Mouse (Mus musculus) liver, embryonic 11.5 days (tissue): ENCODE measurements at regions not wholly inside any gene's neighbourhood (a gene's known extent, or its start where the extent isn't known, plus 50 kb on each side); places are given as distances from the start of the nearest gene placed in this dataset.

Experiments used
- ATAC-seq: fragments of 200-750 bp; cut with Nextera tagmentation; replicated peaks from 2 replicates; pipeline ENCODE4 v1.8.0; 2017; ENCODE audit warnings: moderate number of reproducible peaks, mild to moderate bottlenecking, moderate TSS enrichment, moderate library complexity; ENCODE audit not compliant: low FRiP score
- DNase-seq: peaks from one replicate; pipeline ENCODE4 v3.0.0-alpha.2; 2017; ENCODE audit warnings: low spot score
- H3K27ac ChIP-seq: fragments of 300-500 bp; sonication (generic); 2 replicates; pipeline ENCODE4 v1.5.1; 2014; ENCODE audit warnings: mild to moderate bottlenecking, low read depth, low read length, control low read depth
- H3K27me3 ChIP-seq: fragments of 300-500 bp; sonication (generic); replicated peaks from 2 replicates; pipeline ENCODE4 v1.6.1; 2014; ENCODE audit warnings: low read length, mixed read lengths; ENCODE audit not compliant: control insufficient read depth, insufficient read depth
- H3K36me3 ChIP-seq: fragments of 300-500 bp; sonication (generic); 2 replicates; pipeline ENCODE4 v1.6.1; 2014; ENCODE audit warnings: mild to moderate bottlenecking, low read length, moderate library complexity, mixed read lengths; ENCODE audit not compliant: control insufficient read depth, insufficient read depth
- H3K4me1 ChIP-seq: fragments of 300-500 bp; sonication (generic); replicated peaks from 2 replicates; pipeline ENCODE4 v1.6.1; 2014; ENCODE audit warnings: low read length, mixed read lengths; ENCODE audit not compliant: control insufficient read depth, insufficient read depth
- H3K4me2 ChIP-seq: fragments of 300-500 bp; sonication (generic); 2 replicates; pipeline ENCODE4 v1.6.1; 2014; ENCODE audit warnings: mild to moderate bottlenecking, control low read depth, moderate library complexity
- H3K4me3 ChIP-seq: fragments of 300-500 bp; sonication (generic); 2 replicates; pipeline ENCODE4 v1.5.1; 2014; ENCODE audit warnings: low read depth, low read length, control low read depth
- H3K9ac ChIP-seq: fragments of 300-500 bp; sonication (generic); 2 replicates; pipeline ENCODE4 v1.6.1; 2014; ENCODE audit warnings: low read depth, low read length, control low read depth
- H3K9me3 ChIP-seq: fragments of 300-500 bp; sonication (generic); 2 replicates; pipeline ENCODE4 v1.6.1; 2016; ENCODE audit warnings: low read length, inconsistent platforms, mixed read lengths; ENCODE audit not compliant: control insufficient read depth
- WGBS: fragments of 180-500 bp; shearing (Covaris S2); extraction: QIAGEN DNeasy Blood & Tissue Kit; methylation state at CpG from one replicate; pipeline ENCODE4 v1.1.7; 2014; 5-methylcytosine and 5-hydroxymethylcytosine counted together

DNA sequence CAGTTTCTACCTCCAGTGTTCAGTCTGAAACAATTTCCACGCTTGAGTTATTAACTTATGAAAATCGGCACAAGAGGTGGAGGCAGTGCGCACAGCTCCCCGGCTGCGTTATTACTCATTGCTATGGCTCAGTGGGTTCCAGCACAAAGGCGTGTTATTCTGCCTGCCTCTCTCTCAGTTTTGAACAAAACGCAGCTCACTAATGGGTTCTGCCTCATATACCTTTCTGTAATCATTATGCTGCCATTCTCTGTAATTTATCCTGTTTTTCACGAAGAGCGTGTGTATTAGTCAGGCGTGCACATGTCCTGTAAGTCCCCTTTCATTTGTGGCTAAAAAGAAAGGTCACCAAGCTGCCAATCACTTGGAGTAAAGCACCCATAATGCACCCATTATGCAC is 205.4 kb downstream of the Bcl2l11 start:
- 86% methylated on average over 10 of the region's 10 CpGs for WGBS
- Histone ChIP-seq H3K36me3 (no peaks in the 10 kb centered on the region), H3K4me1 (no peaks in the 10 kb centered on the region), H3K4me2 (no peak overlapping the region), H3K9ac (no peak overlapping the region), H3K27ac (no peak overlapping the region), H3K27me3 (no peaks in the 10 kb centered on the region), H3K9me3 (no peaks in the 10 kb centered on the region), H3K4me3 (no peak overlapping the region)
- DNase-seq: no peak
- no peak for ATAC-seq

DNA sequence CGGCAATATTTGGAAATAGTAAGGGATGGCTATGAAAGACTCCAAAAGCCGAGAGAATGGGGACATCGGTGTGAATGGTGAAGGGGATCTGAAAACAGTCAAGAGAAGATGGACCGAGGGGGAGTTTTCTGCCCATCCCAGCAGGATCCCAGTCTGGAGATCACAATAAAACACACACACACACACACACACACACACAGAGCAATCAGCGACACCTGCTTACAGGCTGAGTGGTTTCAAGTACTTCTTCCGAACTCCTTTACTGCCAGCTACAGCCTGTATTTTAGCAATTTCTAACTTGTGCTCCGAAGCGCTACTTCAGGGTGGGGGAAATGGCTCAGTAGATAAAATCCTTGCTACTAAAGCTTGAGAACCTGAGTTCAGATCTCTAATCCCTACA is 205.8 kb downstream of the Bcl2l11 start:
- no peak for ATAC-seq

DNA sequence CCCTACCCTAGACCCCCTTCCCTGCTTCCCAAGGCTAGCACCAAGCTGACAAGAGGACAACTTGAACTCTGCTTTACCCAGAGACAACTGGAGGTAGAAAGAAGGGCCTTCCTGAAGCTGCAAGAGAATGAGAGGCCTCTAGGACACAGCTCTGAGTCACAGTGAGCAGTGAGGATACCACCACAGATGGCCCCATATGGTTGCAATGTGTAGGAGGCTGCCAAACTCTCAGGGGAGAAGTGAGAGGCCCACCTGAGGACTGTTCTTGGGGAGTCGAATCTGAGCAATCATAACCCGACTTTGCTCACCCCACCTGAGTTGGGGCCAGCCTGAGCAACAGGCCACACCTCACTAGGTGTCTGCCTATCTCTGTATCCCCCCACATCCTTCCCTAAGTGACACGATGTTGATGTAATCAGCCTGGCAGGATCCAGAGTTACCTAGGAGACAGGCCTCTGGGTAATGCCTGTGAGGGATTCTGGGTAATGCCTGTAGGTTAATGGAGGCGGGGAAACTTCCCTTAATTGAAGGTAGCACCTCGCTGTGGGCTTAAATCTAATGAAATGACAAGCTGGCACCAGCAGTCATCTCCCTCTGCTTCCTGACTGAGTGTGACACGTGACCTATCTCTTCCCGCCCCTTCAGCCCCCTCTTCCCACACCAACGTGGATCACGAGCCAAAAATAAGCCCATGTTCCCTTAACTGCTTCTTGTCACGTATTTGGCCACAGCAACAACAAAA is 207.7 kb downstream of the Bcl2l11 start:
- no peak for ATAC-seq
- Histone ChIP-seq H3K4me2 (no peak overlapping the region), H3K4me1 (no peaks in the 10 kb centered on the region), H3K9me3 (no peaks in the 10 kb centered on the region), H3K9ac (no peak overlapping the region), H3K27me3 (no peaks in the 10 kb centered on the region), H3K27ac (no peak overlapping the region), H3K4me3 (no peak overlapping the region), H3K36me3 (no peaks in the 10 kb centered on the region)
- 64% methylated on average over 10 of the region's 10 CpGs for WGBS
- DNase-seq: no peak

More for the DNA sequence above, 205.8 kb downstream of the Bcl2l11 start:
- no peak for DNase-seq
- no peaks in the 10 kb centered on the region for H3K27me3 ChIP-seq
- H3K9ac ChIP-seq: no peak overlapping the region
- no peak overlapping the region for H3K4me2 ChIP-seq
- no peak overlapping the region for H3K4me3 ChIP-seq
- no peak overlapping the region for H3K27ac ChIP-seq
- H3K4me1 ChIP-seq: no peaks in the 10 kb centered on the region
- H3K9me3 ChIP-seq: no peaks in the 10 kb centered on the region
- 84% methylated on average over 8 of the region's 8 CpGs for WGBS
- H3K36me3 ChIP-seq: no peaks in the 10 kb centered on the region

DNA sequence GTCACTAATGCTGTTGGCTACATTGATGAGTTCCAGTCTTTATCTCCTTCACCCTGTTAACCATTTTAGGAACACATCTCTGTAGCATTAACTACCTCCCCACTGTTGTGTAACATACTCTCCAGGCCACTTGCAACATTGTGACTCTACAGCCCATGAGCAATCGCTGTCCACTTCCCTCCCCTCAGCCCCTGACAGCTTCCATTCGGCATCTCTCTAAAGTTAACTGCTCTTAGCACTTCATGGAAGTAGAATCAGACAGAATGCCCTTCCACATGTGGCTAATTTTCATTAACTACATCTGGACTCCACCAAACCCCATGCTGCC is 208.3 kb downstream of the Bcl2l11 start:
- 73% methylated on average over 2 of the region's 2 CpGs for whole genome bisulfite sequencing
- H3K27ac ChIP-seq: no peak overlapping the region
- H3K27me3 ChIP-seq: no peaks in the 10 kb centered on the region
- no peak overlapping the region for H3K9ac ChIP-seq
- no peak for ATAC-seq
- no peak overlapping the region for H3K4me2 ChIP-seq
- no peak for DNase-seq
- H3K4me3 ChIP-seq: no peak overlapping the region
- H3K36me3 ChIP-seq: no peaks in the 10 kb centered on the region
- no peaks in the 10 kb centered on the region for H3K9me3 ChIP-seq
- 0 out of 2 replicates have a peak, but pooled peaks cover 5% of the 10 kb centered on the region for H3K4me1 ChIP-seq

DNA sequence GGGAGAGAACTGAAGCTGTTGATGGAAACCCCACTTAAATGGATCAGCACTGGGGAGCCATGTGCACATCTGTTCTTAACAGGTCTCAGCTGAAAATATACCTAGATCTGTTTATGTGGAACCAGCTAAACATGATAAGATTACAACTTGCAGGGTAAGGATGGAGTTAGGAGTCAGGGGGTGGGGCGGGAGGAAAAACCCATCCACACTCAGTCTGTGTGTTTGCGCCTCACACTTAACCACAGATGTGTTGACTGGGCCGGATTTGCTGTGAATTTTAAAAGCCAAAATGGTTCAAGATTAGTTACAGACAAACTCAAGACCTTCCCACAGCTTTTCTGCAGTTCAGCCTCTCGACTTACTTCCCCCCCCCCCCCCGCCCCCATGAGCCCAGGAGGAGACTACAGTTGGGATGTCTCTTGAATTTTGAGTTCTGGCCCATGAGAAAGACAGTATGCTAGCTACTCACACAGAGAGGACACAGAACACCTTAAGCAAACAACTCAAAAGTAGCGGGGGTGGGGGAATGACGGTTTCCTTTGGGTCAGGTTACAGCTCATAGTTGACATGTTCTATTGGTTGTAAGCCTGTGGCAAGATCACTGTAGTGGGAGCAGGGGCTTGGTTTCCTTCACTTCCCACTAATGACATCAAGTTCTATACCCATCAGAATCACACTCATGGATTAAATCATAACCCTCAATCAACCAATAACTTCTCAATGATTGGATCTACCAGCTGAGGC is 209.1 kb downstream of the Bcl2l11 start:
- Histone ChIP-seq H3K4me2 (no peak overlapping the region), H3K27ac (no peak overlapping the region), H3K4me1 (peaks cover 10% of the 10 kb centered on the region), H3K36me3 (no peaks in the 10 kb centered on the region), H3K27me3 (no peaks in the 10 kb centered on the region), H3K9me3 (no peaks in the 10 kb centered on the region), H3K4me3 (no peak overlapping the region), H3K9ac (no peak overlapping the region)
- DNase-seq (no peak), ATAC-seq (no peak)
- WGBS: 53% methylated on average over 7 of the region's 7 CpGs

DNA sequence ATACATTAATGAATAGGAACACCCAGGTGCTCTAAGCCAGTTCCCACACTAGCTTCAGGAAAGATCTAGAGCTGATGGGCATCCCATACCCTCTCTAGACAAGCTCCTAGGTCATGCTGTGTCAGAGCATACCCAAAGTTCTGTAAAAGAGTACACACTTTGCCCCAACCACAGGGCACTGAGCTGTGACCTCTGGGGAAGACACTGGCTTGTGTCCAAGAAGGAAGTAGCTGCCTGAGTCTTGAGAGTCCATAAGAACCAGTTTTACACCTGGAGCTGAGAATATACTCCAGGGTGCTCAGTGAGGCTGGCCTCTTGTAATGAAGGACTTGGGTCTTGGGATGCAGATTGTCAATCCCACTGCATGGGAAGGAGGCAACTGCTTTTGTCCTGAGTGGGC is 211.4 kb downstream of the Bcl2l11 start:
- DNase-seq (no peak), ATAC-seq (no peak)
- no peak overlapping the region for H3K27ac ChIP-seq
- H3K36me3 ChIP-seq: no peaks in the 10 kb centered on the region
- no peaks in the 10 kb centered on the region for H3K9me3 ChIP-seq
- H3K4me1 ChIP-seq: peaks cover 14% of the 10 kb centered on the region
- H3K27me3 ChIP-seq: no peaks in the 10 kb centered on the region
- H3K4me2 ChIP-seq: no peak overlapping the region
- H3K4me3 ChIP-seq: no peak overlapping the region
- H3K9ac ChIP-seq: no peak overlapping the region

DNA sequence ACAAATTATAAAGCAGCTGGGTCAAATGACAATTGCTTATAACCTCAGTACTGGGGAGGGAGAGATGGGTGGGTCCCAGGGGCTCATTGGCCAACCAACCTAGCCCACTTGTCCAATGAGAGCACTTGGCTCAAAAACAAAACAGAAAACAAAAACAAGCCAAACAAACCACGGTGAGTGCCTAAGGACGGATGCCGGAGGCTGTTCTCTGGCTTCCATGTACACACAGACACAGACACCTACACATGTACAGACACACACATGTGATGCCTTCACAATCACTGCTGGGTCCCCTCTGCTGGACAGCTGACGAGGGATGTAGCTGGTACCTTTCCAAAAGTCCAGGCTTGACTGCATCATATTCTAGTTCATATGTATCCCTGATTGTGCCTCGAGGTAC is 212.0 kb downstream of the Bcl2l11 start:
- Histone ChIP-seq H3K36me3 (no peaks in the 10 kb centered on the region), H3K4me2 (no peak overlapping the region), H3K9ac (no peak overlapping the region), H3K9me3 (no peaks in the 10 kb centered on the region), H3K4me1 (peaks cover 14% of the 10 kb centered on the region), H3K4me3 (no peak overlapping the region), H3K27me3 (no peaks in the 10 kb centered on the region), H3K27ac (no peak overlapping the region)
- ATAC-seq (no peak), DNase-seq (no peak)
- WGBS: 84% methylated on average over 5 of the region's 5 CpGs

DNA sequence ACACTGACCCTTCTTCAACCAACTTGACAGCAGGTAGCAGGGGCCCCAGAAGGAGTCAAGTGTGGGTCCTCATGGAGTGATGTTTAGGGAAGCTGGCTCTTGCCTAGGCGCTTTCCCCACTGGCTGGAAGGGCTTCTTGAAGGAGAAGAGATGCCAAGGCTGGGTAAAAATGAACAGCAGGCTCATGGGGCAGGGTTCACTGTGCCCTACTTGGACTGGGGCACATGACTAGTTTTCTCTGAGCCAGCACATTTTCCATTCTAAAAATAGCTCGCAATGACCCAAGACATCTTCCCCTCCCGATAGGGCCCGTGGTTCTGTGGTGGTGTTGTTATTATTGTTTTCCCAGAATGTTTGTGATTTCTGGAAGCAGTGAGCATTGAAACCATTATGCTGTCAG is 212.6 kb downstream of the Bcl2l11 start:
- no peak overlapping the region for H3K9ac ChIP-seq
- no peaks in the 10 kb centered on the region for H3K9me3 ChIP-seq
- DNase-seq (no peak), ATAC-seq (no peak)
- no peak overlapping the region for H3K4me3 ChIP-seq
- no peak overlapping the region for H3K4me2 ChIP-seq
- H3K4me1 ChIP-seq: peaks cover 14% of the 10 kb centered on the region
- 48% methylated on average over 4 of the region's 4 CpGs for WGBS
- H3K27me3 ChIP-seq: no peaks in the 10 kb centered on the region
- H3K27ac ChIP-seq: no peak overlapping the region
- no peaks in the 10 kb centered on the region for H3K36me3 ChIP-seq

DNA sequence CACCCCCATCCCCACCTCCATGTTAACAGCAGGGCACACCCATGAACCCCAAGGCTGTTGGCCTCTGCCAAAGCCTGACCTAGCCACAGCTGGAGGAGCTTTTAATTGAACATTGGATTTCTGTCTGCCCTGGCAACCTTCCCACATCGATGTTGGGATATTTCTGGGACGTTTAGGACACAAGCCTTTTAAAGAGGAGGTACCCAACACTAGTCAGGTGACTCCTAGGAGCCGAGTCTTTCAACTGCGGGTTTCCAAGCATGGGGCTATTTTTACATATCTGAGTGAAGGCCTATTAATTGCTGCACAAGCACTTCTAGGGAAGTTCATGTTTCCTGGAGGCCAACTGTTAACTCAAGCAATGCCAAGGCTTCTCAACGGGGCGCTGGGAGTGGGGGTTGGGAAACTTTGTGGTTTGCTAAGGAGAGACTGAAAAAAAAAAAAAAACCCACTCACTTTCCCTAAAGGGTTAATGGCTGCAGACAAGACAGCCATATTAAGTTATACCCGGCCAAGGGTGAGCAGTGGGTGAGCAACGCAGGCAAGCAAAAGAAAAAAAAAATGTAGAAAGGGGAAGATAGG is 213.3 kb downstream of the Bcl2l11 start:
- Histone ChIP-seq H3K27me3 (no peaks in the 10 kb centered on the region), H3K36me3 (no peaks in the 10 kb centered on the region), H3K27ac (no peak overlapping the region), H3K4me1 (peaks cover 14% of the 10 kb centered on the region), H3K4me2 (no peak overlapping the region), H3K9me3 (no peaks in the 10 kb centered on the region), H3K9ac (no peak overlapping the region), H3K4me3 (no peak overlapping the region)
- 12% methylated on average over 8 of the region's 8 CpGs for WGBS
- ATAC-seq (0 out of 2 replicates have a peak, but pooled peaks have one; percentile 47), DNase-seq (peak; percentile 43)
